Mouse (Mus musculus) spleen, postnatal 36 days (tissue): Measurements from ENCODE around the gene Ovol3.
"Not testable (repeated sequence)": the region's sequence is repeated elsewhere in the genome, so short reads cannot be mapped to it uniquely, and the experiment has no call there.

ENCODE experiments used
- DNase-seq, 2 experiments: peaks; one replicate each; pipeline ENCODE4 v3.0.0; 2022; ENCODE audit warnings: low spot score in 2 of 2, mixed read lengths in 1 of 2

The Ovol3 gene

GRCm38 (mm10) chr7:30224206-30224605, 11.3 kb downstream of the Ovol3 start:
- DNase-seq: no peak

GRCm38 (mm10) chr7:30222205-30222604, 13.3 kb downstream of the Ovol3 start:
- DNase-seq: no peak

GRCm38 (mm10) chr7:30221433-30221832, 14.1 kb downstream of the Ovol3 start:
- DNase-seq: no peak

DNA sequence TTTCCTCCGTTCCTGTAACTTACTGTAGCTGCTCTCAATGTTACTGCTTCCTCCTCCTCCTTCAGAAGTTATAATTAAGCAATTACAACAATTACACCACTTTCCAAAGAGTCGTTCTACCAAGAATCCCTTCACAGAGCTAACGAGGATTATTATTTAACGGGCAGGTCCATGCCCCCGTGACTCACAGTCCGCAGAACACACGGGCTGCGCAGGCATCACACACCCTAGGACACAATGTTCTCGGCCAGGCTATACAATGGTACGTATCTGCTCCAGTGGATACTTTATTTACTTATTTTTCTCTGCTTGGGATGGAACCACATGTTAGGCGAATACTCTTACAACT, 15.5 kb downstream of the Ovol3 start:
- DNase-seq: no peak

DNA sequence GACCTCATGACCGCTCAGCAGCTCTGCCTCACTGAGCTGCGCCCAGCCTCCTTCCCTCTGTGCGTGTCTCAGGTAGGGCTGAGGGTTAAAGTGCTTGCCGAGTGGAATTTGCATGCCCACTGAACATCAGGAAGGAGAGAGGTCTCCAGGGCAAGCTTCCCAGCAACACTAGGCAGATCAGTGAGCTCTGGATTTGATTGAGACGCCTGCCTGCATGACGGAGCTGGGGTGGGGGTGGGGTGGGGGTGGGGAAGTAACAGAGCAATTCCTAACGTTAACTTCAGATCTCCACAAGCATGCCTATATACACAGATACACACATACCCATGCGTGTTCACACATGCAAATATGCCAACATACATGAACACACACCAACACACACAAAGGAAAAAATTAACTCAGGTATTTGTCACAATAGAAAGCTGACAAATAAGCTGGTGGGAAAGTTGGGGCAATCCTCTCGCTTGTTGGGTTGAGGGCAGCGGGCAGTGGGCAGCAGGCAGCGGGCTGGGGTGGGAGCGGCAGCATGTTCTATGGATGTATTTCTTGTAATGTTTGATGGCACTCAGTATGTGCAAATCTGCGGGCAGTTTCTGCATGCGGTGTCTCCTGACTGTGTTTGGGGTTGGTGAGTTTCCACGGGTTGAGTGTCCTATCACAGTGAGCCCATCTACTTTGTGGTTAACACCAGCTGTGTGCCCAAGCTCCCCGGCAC, 16.1 kb downstream of the Ovol3 start:
- no peak for DNase-seq

DNA sequence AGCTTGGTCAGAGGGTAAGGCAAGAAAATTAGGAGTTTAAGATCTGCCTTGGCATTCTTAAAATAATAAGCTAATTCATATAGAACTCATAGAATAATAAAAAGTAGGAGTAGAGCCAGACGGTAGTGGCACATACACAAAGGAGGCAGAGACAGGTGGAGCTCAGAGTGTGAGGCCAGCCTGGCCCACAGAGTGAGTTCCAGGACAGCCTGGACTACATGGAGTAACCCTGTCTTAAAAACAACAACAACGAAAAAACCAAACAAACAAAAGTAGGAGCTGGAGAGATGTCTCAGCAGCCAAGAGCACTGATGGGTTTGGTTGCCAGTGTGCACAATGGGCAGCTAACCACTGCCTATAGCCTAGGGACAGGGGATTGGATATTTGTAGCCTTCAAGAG, 18.2 kb downstream of the Ovol3 start:
- no peak for DNase-seq

DNA sequence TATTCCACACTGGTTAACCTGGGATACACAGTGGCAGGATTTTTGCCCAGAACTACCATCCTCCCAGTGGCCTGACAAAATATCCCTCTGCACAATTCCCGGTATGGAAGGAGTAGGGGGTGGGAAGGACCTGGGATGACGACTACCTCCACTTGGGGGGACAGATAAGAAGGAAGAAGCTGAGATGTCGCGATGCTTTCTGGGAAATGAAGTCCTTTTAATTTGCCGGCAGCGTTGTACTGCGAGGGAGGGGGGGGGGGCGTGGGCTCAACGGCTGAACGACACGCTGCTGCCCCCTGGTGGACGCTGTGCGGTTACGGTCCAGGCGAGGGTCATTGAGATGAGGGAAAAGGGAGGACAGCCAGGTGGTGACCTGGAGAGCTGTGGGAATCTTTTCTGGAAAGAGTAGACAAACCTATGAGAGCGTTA, 18.8 kb downstream of the Ovol3 start:
- DNase-seq: peak; percentile 65 to 72

DNA sequence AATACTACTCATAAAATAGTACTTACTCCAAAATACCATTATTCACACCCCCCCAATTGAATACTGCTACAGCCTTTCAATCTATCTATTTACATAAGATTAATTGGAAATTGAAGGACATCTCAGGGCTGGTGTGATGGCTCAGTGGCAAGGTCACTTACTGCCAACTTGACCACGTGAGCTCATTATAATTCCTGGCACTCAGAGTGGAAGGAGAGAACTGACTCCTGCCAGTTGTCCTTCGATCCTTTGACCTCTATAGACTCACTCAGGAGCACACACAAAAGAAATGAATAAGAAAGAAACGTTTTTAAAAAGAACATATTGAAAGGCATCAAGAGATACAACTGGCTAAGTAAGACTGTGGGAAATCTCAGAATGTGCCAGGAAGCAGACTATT, 19.6 kb downstream of the Ovol3 start:
- no peak for DNase-seq

DNA sequence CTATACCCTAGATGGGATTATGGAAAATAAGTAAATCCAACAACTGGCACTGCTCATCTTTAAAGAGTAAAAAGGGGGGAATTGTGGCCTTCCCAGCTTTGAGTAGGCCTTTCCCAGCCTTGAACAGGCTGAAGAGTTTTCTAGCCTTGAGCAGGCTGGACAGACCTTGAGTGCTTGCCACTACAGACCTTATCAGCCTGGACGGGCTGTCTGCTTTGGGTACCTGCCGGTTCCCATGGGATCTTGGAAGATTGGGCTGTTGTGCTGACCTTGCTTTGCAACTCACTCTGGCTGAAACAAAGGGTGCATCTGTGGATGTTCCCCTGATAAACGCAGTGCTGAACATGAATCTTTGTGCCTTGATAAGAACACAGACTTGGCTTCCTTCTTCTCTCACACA, 21.6 kb downstream of the Ovol3 start:
- DNase-seq: no peak

DNA sequence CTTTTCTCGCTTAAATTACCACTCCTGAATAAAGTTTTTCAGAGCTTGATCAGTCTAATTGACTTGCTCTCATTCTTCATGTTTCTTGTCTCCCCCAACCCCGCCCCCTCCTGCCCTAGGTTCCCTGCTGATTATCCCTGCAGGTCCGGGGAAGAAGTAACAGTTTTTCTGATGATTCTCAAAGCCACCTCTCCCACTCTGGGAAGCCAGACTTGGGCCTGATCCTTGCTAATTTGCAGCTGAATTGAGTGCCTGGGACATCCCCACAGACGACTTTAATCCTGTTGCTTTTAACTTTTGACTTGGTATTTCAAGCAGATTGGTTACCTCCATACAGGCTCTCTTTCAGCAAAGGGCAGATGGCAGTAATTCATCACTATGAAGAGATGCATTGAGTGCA, 24.5 kb downstream of the Ovol3 start:
- no peak for DNase-seq

GRCm38 (mm10) chr7:30206364-30206763, 29.2 kb downstream of the Ovol3 start:
- not testable (repeated sequence) for DNase-seq

GRCm38 (mm10) chr7:30205383-30205782, 30.1 kb downstream of the Ovol3 start:
- peak; percentile 41 to 62 for DNase-seq

- no peak for DNase-seq
Observed at GRCm38 (mm10) chr7:30204380-30204779, 31.1 kb downstream of the Ovol3 start.

GRCm38 (mm10) chr7:30202895-30203690, 32.4 kb downstream of the Ovol3 start:
- no peak for DNase-seq

DNA sequence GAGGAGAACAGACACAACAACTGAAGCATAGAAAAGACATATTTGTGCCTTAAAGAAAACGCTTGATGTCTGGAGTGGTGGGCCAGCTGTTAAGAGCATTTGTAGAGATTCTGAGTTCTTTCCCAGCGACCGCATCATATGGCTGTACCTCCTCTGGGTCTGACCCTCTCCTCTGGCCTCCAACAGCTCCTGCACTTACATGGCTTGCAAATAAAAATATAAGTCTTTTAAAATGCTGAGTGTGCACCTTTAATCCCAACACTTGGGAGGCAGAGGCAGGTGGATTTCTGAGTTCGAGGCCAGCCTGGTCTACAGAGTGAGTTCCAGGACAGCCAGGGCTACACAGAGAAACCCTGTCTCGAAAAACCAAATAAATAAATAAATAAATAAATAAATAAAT, 34.9 kb downstream of the Ovol3 start:
- not testable (repeated sequence) for DNase-seq

DNA sequence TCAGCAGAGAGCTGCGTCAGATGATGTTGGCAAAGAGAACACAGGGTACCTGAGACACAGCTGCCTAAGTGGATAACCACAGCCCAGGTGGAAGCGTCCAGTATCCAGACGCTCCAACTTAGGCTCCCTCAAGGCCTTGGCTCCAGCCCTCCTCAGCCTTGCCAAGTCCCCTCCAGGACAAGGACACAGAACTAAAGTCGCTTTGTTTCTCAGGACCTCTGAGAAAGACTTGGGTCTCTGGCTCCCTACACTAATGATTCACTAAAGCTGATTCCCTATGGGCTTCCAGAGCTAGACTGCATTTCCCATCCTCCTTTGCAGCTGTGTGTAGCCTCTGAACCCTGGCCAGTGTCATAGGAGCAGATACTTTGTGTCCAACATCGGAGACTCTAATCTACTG, 35.3 kb downstream of the Ovol3 start:
- no peak for DNase-seq

DNA sequence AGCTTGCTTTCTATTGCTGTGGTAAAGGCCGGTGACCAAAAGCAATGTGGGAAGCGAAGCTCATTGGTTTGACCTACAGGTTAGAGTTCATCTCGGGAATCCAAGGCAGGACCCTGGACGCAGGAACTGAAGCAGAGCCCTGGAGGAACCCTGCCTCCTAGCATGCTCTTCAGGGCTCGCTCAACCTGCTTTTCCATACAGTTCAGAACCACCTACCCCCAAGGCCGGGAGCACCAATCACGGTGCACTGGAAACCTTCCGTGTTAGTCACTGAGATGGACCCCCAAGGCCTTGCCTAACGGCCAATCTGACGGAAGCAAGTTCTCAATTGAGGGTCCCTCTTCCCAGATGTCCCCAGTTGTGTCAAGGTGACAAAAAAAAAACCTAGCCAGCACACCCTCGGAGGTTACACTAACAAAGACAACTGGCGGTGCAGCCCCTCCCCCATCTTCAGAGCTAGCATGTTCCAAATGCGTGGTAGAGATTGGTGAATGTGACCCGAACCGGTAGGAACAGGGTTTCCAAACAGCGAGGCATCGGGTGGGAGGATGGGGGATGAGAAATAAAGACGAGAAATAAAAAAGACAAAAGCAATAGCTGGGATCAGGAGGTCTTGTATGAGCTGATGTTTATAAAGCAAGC, 35.9 kb downstream of the Ovol3 start:
- DNase-seq: no peak

GRCm38 (mm10) chr7:30198481-30198971, 37.0 kb downstream of the Ovol3 start, which contains the start of gene Capns1:
TSS of gene Capns1 (minus strand) at chr7:30198811.
- peak; percentile 61 to 64 for DNase-seq

GRCm38 (mm10) chr7:30197592-30198129, 37.9 kb downstream of the Ovol3 start:
- DNase-seq: no peak

DNA sequence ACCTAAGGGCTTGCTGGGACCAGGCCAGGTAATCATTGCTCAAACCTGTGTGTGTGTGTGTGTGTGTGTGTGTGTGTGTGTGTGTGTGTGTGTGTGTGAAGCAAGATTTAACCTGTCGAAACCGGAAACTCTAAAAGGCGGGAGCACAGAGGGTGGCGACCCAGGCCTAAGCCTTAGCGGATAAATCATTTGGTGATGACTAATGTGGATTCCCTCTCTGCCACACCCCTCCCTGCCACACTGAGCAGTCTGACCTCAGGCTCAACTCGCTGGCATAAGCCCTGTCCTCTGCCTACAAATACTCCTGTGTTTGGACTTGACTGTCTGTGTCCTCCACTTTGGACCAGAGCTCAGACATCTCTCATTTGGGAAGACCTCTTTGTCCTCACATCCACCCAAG, 39.4 kb downstream of the Ovol3 start:
- DNase-seq: no peak

GRCm38 (mm10) chr7:30195461-30195860, 40.1 kb downstream of the Ovol3 start:
- DNase-seq: no peak

DNA sequence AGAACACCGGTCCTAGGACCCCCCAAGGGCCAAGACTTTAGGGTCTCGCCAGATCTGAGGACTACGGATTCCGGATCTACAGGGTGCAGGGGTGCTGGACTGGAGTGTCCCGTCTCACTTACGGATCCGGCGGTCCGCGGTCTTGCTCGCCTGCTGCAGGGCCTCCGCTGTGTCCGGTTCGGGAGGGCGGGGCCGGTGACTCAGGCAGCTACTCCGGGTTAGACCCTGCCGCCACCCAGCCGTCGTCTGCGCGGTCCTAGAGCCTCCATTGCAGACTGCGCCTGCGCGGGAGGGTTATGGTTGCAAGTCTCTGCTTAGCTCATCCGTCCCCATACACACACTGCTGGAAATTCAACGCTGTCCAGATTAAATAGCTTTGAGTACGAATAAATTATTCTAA, 40.6 kb downstream of the Ovol3 start:
- DNase-seq: peak; percentile 96
